Mouse (Mus musculus) intestine, embryonic 14.5 days (tissue): ENCODE results near the gene Fam173b. TPM values are rescaled to one million over a fixed set of nuclear protein-coding genes. Genes with fewer than 3 reads are reported as not detected.
A peak's percentile ranks its signal among the peaks of the same experiment; 100 is the strongest.

Experiments used
- ATAC-seq: fragments of 200-750 bp; cut with Nextera tagmentation; replicated peaks from 2 replicates; pipeline ENCODE4 v1.8.0; 2017; ENCODE audit warnings: low read depth, moderate number of reproducible peaks, moderate TSS enrichment, moderate library complexity; ENCODE audit not compliant: low FRiP score, low TSS enrichment
- DNase-seq: peaks from one replicate; pipeline ENCODE4 v3.0.0-alpha.2; 2018; ENCODE audit warnings: low spot score
- H3K27ac ChIP-seq: fragments of 300-500 bp; sonication (generic); 2 replicates; pipeline ENCODE4 v1.5.1; 2014; ENCODE audit warnings: low read depth, mild to moderate bottlenecking, control low read depth
- H3K27me3 ChIP-seq: fragments of 300-500 bp; sonication (generic); replicated peaks from 2 replicates; pipeline ENCODE4 v1.6.1; 2014; ENCODE audit warnings: low read length, control low read depth; ENCODE audit not compliant: control insufficient read depth, insufficient read depth
- H3K36me3 ChIP-seq: fragments of 300-500 bp; sonication (generic); 2 replicates; pipeline ENCODE4 v1.6.1; 2014; ENCODE audit warnings: low read length, control low read depth; ENCODE audit not compliant: control insufficient read depth, insufficient read depth
- H3K4me1 ChIP-seq: fragments of 300-500 bp; sonication (generic); replicated peaks from 2 replicates; pipeline ENCODE4 v1.6.1; 2014; ENCODE audit warnings: low read length, control low read depth, mixed read lengths; ENCODE audit not compliant: control insufficient read depth, insufficient read depth
- H3K4me2 ChIP-seq: fragments of 300-500 bp; sonication (generic); 2 replicates; pipeline ENCODE4 v1.6.1; 2014; ENCODE audit warnings: low read length
- H3K4me3 ChIP-seq: fragments of 300-500 bp; sonication (generic); 2 replicates; pipeline ENCODE4 v1.5.1; 2014; ENCODE audit warnings: low read depth, low read length, control low read depth, mixed read lengths
- H3K9ac ChIP-seq: fragments of 300-500 bp; sonication (generic); 2 replicates; pipeline ENCODE4 v1.6.1; 2014; ENCODE audit warnings: mild to moderate bottlenecking, low read length
- H3K9me3 ChIP-seq: fragments of 300-500 bp; sonication (generic); 2 replicates; pipeline ENCODE4 v1.6.1; 2016; ENCODE audit warnings: low read length, control low read depth; ENCODE audit not compliant: control insufficient read depth
- WGBS: fragments of 180-500 bp; shearing (Covaris S2); extraction: QIAGEN DNeasy Blood & Tissue Kit; methylation state at CpG from one replicate; pipeline ENCODE4 v1.1.7; 2014; 5-methylcytosine and 5-hydroxymethylcytosine counted together
- polyA plus RNA-seq: library from polyadenylated mRNA; unstranded; fragments of >200 nt; fragmentation: Nextera tagmentation; extraction: Ambion mirVana; gene quantifications from 2 replicates; pipeline ENCODE4 v1.2.1, GENCODE M21; 2014

The Fam173b gene
- 13.1 and 16.5 TPM in 2 replicates for polyA plus RNA-seq

DNA sequence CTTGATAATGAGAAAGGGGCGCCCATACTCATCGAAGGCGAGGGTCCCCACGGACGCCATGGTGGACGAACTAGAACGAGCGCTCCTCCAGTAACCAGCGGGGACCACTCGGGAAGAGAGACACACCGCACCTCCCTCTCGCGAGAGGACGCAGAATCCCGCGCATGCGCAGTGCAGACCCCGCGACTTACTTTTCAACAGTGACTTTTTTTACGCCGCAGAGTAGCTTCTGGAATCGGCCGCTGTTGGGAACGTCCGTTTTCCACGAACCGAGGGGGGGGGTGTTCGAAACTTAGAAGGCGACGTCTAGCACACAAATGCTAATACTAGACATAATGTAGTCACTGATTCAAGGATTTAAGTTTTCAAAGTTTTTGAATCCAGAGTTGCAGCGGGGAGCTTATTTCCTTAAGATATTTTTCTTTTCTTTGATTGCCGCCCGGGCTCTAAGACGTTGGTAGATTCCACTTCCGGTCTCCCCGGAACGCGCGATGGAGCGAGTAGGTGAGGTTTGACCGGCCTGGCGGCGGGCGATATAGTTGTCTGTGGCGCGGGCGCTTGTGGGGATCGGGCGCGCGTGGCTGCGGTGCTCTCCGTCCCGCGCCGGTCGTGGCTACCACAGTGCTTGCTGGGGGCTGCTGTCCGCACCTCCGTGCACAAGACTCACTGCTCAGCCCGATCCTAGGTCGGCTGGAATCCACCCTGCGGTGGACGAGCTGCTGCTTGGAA is at the start of gene Fam173b, which contains the start of gene Cct5:
Gene Fam173b (plus strand): TSS at position 207 of the 729 bp plus-strand sequence.
Gene Cct5 (minus strand): TSS at position 159 of the 729 bp plus-strand sequence.
- Histone ChIP-seq H3K9me3 (no peaks in the 10 kb centered on the region), H3K4me3 (peak within 1 kb of the TSS; percentile 99), H3K9ac (peak within 1 kb of the TSS; percentile 96), H3K36me3 (peaks cover 16% of the 10 kb centered on the region), H3K27ac (peak within 1 kb of the TSS; percentile 78), H3K4me1 (peaks cover 20% of the 10 kb centered on the region), H3K27me3 (no peaks in the 10 kb centered on the region), H3K4me2 (peak within 1 kb of the TSS; percentile 100)
- DNase-seq (peak; percentile 100), ATAC-seq (peak; percentile 91)
- WGBS: under 1% methylated on average over 63 of the region's 63 CpGs

DNA sequence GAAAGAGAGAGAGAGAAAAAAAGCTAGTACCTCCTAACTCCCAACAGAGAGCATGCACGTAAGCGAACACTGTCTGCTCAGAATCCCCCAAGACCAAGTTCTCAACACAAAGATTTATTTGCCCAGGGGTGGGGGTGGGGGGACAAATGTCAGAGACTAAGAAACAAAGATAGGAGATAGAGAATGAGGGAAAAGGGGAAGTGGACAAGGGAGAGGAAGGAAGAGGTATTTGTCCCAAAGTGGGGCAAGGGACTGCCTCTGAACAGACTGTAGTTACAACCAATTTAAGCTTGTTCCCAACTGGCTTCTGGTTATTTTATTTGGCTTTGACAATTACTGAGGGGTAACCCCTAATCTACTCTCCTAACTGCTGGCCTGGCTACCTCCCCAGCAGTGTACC is 46.8 kb upstream of the Fam173b start:
- no peaks in the 10 kb centered on the region for H3K27me3 ChIP-seq
- H3K4me1 ChIP-seq: no peaks in the 10 kb centered on the region
- H3K9me3 ChIP-seq: no peaks in the 10 kb centered on the region
- H3K4me2 ChIP-seq: no peak overlapping the region
- DNase-seq (no peak), ATAC-seq (no peak)
- WGBS: 76% methylated on average over 2 of the region's 2 CpGs
- H3K27ac ChIP-seq: no peak overlapping the region
- no peak overlapping the region for H3K4me3 ChIP-seq
- no peak overlapping the region for H3K9ac ChIP-seq
- no peaks in the 10 kb centered on the region for H3K36me3 ChIP-seq

DNA sequence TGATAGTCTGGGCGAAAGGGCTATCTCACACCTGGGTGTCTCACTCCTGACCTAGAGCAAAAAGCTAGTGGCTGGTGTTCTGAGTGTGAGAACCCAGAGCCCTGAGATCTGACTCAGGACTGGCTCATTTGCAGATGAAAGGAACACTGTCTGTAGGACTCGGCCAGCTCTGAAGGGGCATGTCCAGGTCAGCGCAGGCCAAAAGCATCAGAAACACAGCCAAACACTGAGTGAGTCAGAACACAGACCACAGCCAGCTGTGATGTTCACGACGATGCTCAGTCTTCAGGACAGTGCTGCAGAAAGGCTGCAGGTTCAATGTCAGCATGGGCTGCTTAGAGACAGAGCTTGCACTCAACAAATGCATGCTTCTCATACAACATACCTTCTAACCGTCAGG is 40.3 kb upstream of the Fam173b start:
- 83% methylated on average over 6 of the region's 6 CpGs for WGBS
- H3K4me1 ChIP-seq: no peaks in the 10 kb centered on the region
- no peak overlapping the region for H3K9ac ChIP-seq
- no peak overlapping the region for H3K27ac ChIP-seq
- DNase-seq: no peak
- no peak overlapping the region for H3K4me2 ChIP-seq
- ATAC-seq: no peak
- H3K27me3 ChIP-seq: no peaks in the 10 kb centered on the region
- H3K4me3 ChIP-seq: no peak overlapping the region
- no peaks in the 10 kb centered on the region for H3K36me3 ChIP-seq
- H3K9me3 ChIP-seq: no peaks in the 10 kb centered on the region

DNA sequence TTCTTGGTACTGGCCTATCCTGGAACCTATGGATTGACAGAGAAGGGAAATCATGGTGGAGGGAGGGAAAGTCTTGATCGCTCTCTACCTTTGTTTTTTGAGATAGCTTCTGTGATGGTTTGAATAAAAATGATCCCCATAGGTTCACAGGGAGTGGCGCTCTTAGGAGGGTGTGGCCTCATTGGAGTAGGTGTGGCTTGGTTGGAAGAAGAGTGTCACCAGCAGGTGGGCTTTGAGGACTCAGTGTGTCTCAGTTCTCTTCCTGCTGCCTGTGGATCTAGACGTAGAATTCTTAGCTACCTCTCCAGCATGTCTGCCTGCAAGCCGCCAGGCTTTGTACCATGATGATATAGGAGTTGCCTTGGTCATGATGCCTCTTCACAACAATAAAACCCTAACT is 39.7 kb upstream of the Fam173b start:
- no peak overlapping the region for H3K4me2 ChIP-seq
- 94% methylated on average over 4 of the region's 4 CpGs for WGBS
- no peaks in the 10 kb centered on the region for H3K4me1 ChIP-seq
- ATAC-seq (no peak), DNase-seq (no peak)
- no peak overlapping the region for H3K9ac ChIP-seq
- H3K9me3 ChIP-seq: no peaks in the 10 kb centered on the region
- H3K27me3 ChIP-seq: no peaks in the 10 kb centered on the region
- H3K4me3 ChIP-seq: no peak overlapping the region
- no peak overlapping the region for H3K27ac ChIP-seq
- no peaks in the 10 kb centered on the region for H3K36me3 ChIP-seq

DNA sequence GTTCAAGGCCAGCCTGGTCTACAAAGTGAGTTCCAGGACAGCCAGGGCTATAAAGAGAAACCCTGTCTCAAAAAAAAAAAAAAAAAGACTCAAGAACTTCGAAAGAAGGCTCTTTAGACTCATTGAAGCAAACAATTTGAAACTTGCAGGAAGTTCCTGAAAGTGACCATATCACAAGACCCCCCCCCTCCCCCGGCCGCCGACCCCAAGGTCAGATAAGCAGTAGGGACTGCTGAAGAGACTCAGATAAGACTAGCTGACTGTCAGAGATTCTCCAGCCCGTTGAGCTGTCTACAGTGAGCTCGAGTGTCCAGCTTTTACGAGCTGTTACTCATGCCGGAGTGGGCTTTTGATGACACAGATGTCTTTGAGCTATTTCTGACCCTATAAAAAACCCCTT is 38.8 kb upstream of the Fam173b start:
- Histone ChIP-seq H3K4me2 (no peak overlapping the region), H3K4me3 (no peak overlapping the region), H3K9me3 (no peaks in the 10 kb centered on the region), H3K27me3 (no peaks in the 10 kb centered on the region), H3K36me3 (no peaks in the 10 kb centered on the region), H3K27ac (no peak overlapping the region), H3K9ac (no peak overlapping the region), H3K4me1 (peaks cover under 1% of the 10 kb centered on the region; the same call in 1 of the 2 replicates)
- no peak for ATAC-seq
- DNase-seq: no peak
- WGBS: 64% methylated on average over 8 of the region's 8 CpGs

DNA sequence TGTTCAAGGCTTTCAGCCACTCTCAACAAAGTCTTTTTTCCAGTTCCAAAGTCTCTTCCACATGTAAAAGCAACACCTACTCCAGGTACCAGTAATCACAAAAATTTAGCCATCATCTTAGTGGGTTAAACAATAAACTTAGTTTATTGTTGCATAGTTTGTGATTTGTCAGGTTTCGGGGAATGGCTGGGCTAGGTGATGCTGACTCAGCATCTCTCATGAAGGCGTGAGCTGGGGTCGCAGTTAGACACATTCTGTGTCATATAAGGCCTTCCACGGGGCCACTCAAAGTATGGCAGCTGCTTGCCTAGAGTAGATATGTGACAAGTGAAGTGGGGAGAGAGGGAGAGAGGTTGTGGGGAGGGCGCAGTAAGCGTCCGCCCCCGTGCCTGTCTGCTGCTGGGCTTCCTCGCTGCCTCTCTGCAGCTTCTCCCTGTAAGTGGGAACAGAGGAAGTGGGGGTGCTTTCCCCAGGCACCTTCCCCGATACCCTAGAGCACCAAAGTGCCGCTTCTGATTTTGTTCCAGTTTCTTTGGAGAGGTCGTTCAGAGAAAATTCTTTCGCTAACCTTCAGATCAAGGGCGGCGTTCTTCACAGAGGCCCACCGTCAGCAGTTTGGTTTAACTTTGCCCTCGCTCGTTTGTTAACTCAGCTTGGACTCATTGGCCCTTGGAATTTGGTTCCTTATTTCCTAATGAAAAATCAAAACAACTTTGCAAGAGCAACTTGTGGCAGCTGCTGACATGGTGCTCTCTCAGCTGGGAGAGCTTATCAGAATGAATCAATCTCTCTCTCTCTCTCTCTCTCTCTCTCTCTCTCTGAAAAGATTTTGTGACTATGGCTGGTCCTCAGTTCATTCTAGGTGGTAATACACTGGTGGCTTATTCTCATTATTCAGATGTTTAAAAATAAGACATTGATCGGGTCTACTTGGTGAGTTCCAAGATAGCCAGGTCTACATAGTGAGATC is 37.8 kb upstream of the Fam173b start:
- no peak for ATAC-seq
- no peak for DNase-seq
- no peaks in the 10 kb centered on the region for H3K36me3 ChIP-seq
- H3K27me3 ChIP-seq: no peaks in the 10 kb centered on the region
- no peak overlapping the region for H3K27ac ChIP-seq
- H3K9me3 ChIP-seq: no peaks in the 10 kb centered on the region
- H3K4me2 ChIP-seq: no peak overlapping the region
- H3K9ac ChIP-seq: no peak overlapping the region
- H3K4me3 ChIP-seq: no peak overlapping the region
- H3K4me1 ChIP-seq: peaks cover 10% of the 10 kb centered on the region
- 56% methylated on average over 19 of the region's 19 CpGs for WGBS

DNA sequence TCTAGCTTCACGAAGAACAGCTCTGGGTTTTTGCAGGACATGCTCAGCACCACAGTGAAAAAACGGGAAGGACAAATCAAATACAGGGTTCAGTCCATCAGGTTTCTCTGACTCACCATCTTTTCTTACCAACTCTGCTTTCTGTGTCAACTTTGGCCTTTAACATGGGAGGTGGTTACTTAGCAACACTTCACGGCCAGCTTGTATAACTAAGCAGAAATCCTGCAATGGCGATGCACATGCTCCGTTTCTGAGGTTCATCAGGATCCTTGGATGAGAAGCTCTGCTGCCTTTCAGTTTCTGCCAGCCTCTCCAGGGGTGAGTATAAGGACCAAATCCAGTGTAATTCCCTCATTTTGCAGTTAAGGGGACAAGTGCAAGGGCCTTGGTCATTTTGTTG is 36.5 kb upstream of the Fam173b start, which contains the start of gene Cmbl:
Gene Cmbl (plus strand): TSS at position 206 of the 400 bp plus-strand sequence.
- no peak within 1 kb of the TSS for H3K9ac ChIP-seq
- DNase-seq (no peak), ATAC-seq (no peak)
- H3K27me3 ChIP-seq: no peaks in the 10 kb centered on the region
- H3K27ac ChIP-seq: no peak within 1 kb of the TSS
- H3K4me2 ChIP-seq: no peak within 1 kb of the TSS
- 59% methylated on average over 5 of the region's 5 CpGs for WGBS
- H3K4me1 ChIP-seq: peaks cover 19% of the 10 kb centered on the region
- no peaks in the 10 kb centered on the region for H3K36me3 ChIP-seq
- no peaks in the 10 kb centered on the region for H3K9me3 ChIP-seq
- no peak within 1 kb of the TSS for H3K4me3 ChIP-seq

DNA sequence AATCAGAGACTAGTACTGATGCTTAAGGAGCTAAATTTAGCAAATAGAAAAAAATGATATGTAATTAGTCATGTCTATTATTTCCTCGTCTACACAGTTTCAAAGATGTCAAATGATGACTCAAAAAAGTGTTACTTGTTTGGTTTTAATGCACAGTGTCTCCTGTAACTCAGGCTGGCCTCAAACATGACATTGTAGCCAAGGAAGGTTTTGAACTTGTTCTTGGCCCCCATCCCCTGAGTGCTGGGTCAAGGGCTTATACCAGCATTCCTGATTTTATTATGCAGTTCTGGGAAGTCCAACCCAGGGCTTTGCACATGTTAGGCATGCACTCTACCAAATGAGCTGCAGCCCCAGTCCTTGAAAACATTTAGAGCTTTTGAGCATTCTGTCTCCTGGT is 35.9 kb upstream of the Fam173b start:
- Histone ChIP-seq H3K27me3 (no peaks in the 10 kb centered on the region), H3K4me3 (no peak overlapping the region), H3K4me1 (peaks cover 19% of the 10 kb centered on the region), H3K36me3 (no peaks in the 10 kb centered on the region), H3K9me3 (no peaks in the 10 kb centered on the region), H3K4me2 (no peak overlapping the region), H3K27ac (no peak overlapping the region), H3K9ac (no peak overlapping the region)
- ATAC-seq (no peak), DNase-seq (no peak)
- WGBS: 52% methylated on average over 1 of the region's 1 CpGs
